Comparison of ENCODE assay signal across 16 mouse cellular contexts in genomic region chr14:101353009-101353378, GRCm38 (mm10).
DNase-seq lines count a peak whose midpoint lies in the region; ATAC-seq and TF ChIP-seq lines count a peak whose summit lies in the region.
"Had no signal": no experiment of that assay in that cellular context is flagged by ENCODE, and none has a peak within 500 bp of the region (broad histone marks: within the 10 kb centered on the region; RNA-seq: fewer than 3 reads in every experiment).

No protein-coding gene starts in this region.

- no peak for TF ChIP-seq POLR2A in brain, embryonic 14.5 days (IDR thresholded peaks at IDR 0.05; ENCODE audit: borderline replicate concordance, extremely low read depth, insufficient read depth, insufficient read length, poor library complexity, severe bottlenecking)

- H3K27ac ChIP-seq in forebrain, embryonic 10.5 days: peak overlapping the region; percentile 64
- peak overlapping the region; percentile 81 for H3K27ac ChIP-seq in hindbrain, embryonic 12.5 days
- peak overlapping the region; percentile 80 for H3K27ac ChIP-seq in midbrain, embryonic 14.5 days (replicated peaks; ENCODE audit: low read depth, low read length)
- H3K27ac ChIP-seq: heart, adult 2 months; limb, embryonic 12.5 days; liver, embryonic 15.5 days had no signal

- peak; percentile 88 for DNase-seq in brain, embryonic 14.5 days (ENCODE audit: low read depth)
- DNase-seq in forebrain, embryonic 10.5 days (ENCODE audit: extremely low spot score, low spot score): no peak
- peak; percentile 55 for DNase-seq in midbrain, embryonic 14.5 days
- no peak for DNase-seq in thymus, postnatal 4 days
- no peak for DNase-seq in right cerebral cortex, postnatal 10 days (ENCODE audit: low spot score in 2 of 2)
- no peak for DNase-seq in heart, postnatal 10 days
- DNase-seq in lung, postnatal 14 days: no peak
- DNase-seq: heart, postnatal 36 days; kidney, adult 11 months; lung, postnatal 4 days had no signal

- peak overlapping the region; percentile 23; the same call in 1 of the 2 replicates for H3K4me2 ChIP-seq in hindbrain, embryonic 12.5 days (replicated peaks)
- H3K4me2 ChIP-seq in midbrain, embryonic 14.5 days (ENCODE audit: low read length): peak overlapping the region; percentile 3; the same call in 1 of the 2 replicates
- H3K4me2 ChIP-seq: limb, embryonic 12.5 days; liver, embryonic 15.5 days had no signal

- no peak overlapping the region for H3K4me3 ChIP-seq in forebrain, embryonic 10.5 days
- no peak overlapping the region for H3K4me3 ChIP-seq in hindbrain, embryonic 12.5 days
- H3K4me3 ChIP-seq in midbrain, embryonic 14.5 days (replicated peaks; ENCODE audit: low read depth, low read length): no peak overlapping the region
- H3K4me3 ChIP-seq: erythroblast, embryonic 14.5 days; heart, adult 2 months; limb, embryonic 12.5 days; liver, embryonic 15.5 days; myocyte had no signal

- intact Hi-C loops in heart, postnatal 10 days (cut with DNase I): no loop called here

- WGBS in forebrain, embryonic 10.5 days: 56% methylated on average over 3 of the region's 3 CpGs
- WGBS in hindbrain, embryonic 12.5 days: 13% methylated on average over 3 of the region's 3 CpGs
- 13% methylated on average over 3 of the region's 3 CpGs for WGBS in midbrain, embryonic 14.5 days

- H3K36me3 ChIP-seq in forebrain, embryonic 10.5 days (replicated peaks): no peaks in the 10 kb centered on the region
- no peaks in the 10 kb centered on the region for H3K36me3 ChIP-seq in hindbrain, embryonic 12.5 days
- H3K36me3 ChIP-seq in midbrain, embryonic 14.5 days (ENCODE audit: control insufficient read depth, insufficient read depth, low read length): no peaks in the 10 kb centered on the region
- H3K36me3 ChIP-seq: limb, embryonic 12.5 days; liver, embryonic 15.5 days had no signal

- peaks cover 24% of the 10 kb centered on the region for H3K4me1 ChIP-seq in forebrain, embryonic 10.5 days
- peaks cover 21% of the 10 kb centered on the region for H3K4me1 ChIP-seq in hindbrain, embryonic 12.5 days
- peaks cover 21% of the 10 kb centered on the region for H3K4me1 ChIP-seq in midbrain, embryonic 14.5 days (ENCODE audit: control insufficient read depth, insufficient read depth, low read length)
- H3K4me1 ChIP-seq: liver, embryonic 15.5 days had no signal

- no peak overlapping the region for H3K9ac ChIP-seq in hindbrain, embryonic 12.5 days
- H3K9ac ChIP-seq in midbrain, embryonic 14.5 days (replicated peaks; ENCODE audit: low read length): no peak overlapping the region
- H3K9ac ChIP-seq: limb, embryonic 12.5 days; liver, embryonic 15.5 days had no signal

- peak; percentile 78 for ATAC-seq in hindbrain, embryonic 12.5 days (ENCODE audit: low FRiP score)
- 0 out of 2 replicates have a peak, but pooled peaks have one; percentile 69 for ATAC-seq in midbrain, embryonic 14.5 days (ENCODE audit: low FRiP score, low TSS enrichment)

- no peaks in the 10 kb centered on the region for H3K9me3 ChIP-seq in forebrain, embryonic 10.5 days
- H3K9me3 ChIP-seq in hindbrain, embryonic 12.5 days (replicated peaks): no peaks in the 10 kb centered on the region
- no peaks in the 10 kb centered on the region for H3K9me3 ChIP-seq in midbrain, embryonic 14.5 days (ENCODE audit: control insufficient read depth, low read length)
- H3K9me3 ChIP-seq: limb, embryonic 12.5 days; liver, embryonic 15.5 days had no signal

- no peak for TF ChIP-seq CTCF in brain, embryonic 14.5 days (IDR thresholded peaks at IDR 0.05; ENCODE audit: borderline replicate concordance, extremely low read depth, insufficient read depth, insufficient read length)

- no peaks in the 10 kb centered on the region for H3K27me3 ChIP-seq in forebrain, embryonic 10.5 days (ENCODE audit: poor library complexity, severe bottlenecking)
- H3K27me3 ChIP-seq in hindbrain, embryonic 12.5 days: no peaks in the 10 kb centered on the region
- no peaks in the 10 kb centered on the region for H3K27me3 ChIP-seq in midbrain, embryonic 14.5 days (ENCODE audit: control insufficient read depth, insufficient read depth, low read length)
- H3K27me3 ChIP-seq: limb, embryonic 12.5 days; liver, embryonic 15.5 days had no signal

Comparison
In these comparisons a context has a peak if more than half of its experiments do, and no peak if none do; other contexts are left out.
1. DNase-seq: peak in brain, embryonic 14.5 days (single experiment) and midbrain, embryonic 14.5 days (single experiment); none in forebrain, embryonic 10.5 days (single experiment), thymus, postnatal 4 days (single experiment), right cerebral cortex, postnatal 10 days (0 of 2), heart, postnatal 10 days (0 of 2) and lung, postnatal 14 days (single experiment).
2. Peak in every context shown above with its lines, with median percentiles within 50 percentile points of each other: H3K27ac ChIP-seq.